Mouse (Mus musculus): ENCODE results near the gene Olfr1045. TPM values are rescaled to one million over a fixed set of nuclear protein-coding genes. Genes with fewer than 3 reads are reported as not detected.
"Not testable (repeated sequence)": the region's sequence is repeated elsewhere in the genome, so short reads cannot be mapped to it uniquely, and the experiment has no call there.

Olfr1045 gene
- polyA plus RNA-seq, 1 experiment from 2014 or later, result not detected

GRCm38 (mm10) chr2:86175422-86175821 is 27.4 kb downstream of the Olfr1045 start:
- not testable (repeated sequence) for ATAC-seq (replicated peaks; ENCODE audit: insufficient number of reproducible peaks, low FRiP score, low TSS enrichment, low read depth); H3K9ac ChIP-seq (replicated peaks; ENCODE audit: low read length); H3K27ac ChIP-seq (replicated peaks; ENCODE audit: low read depth, low read length); DNase-seq (ENCODE audit: low spot score); H3K27me3 ChIP-seq (ENCODE audit: control insufficient read depth, insufficient read depth, low read length); H3K9me3 ChIP-seq (replicated peaks; ENCODE audit: control insufficient read depth, low read length); H3K4me1 ChIP-seq (ENCODE audit: control insufficient read depth, insufficient read depth, low read length); H3K4me2 ChIP-seq (ENCODE audit: low read depth, low read length); H3K36me3 ChIP-seq (replicated peaks; ENCODE audit: control insufficient read depth, insufficient read depth, low read depth, low read length); H3K4me3 ChIP-seq (ENCODE audit: low read depth, low read length)
- WGBS, result 86% methylated on average over 7 of the region's 7 CpGs

DNA sequence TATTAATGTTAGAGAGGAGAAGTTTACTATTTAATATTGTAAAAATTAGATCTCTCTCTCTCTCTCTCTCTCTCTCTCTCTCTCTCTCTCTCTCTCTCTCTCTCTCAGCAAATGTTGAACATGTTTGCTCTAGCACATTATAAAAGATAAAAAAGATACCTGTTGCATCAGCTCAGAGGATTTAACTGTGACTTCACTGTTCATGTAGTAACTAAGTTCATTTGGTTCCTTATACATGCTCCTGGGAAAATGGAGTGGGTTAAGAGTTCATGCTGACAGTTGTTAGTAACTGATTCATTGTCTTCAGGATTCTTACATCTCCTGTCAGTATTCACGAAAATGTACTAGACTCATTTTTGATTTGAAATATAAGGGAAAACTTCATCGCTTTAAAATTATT is 35.4 kb downstream of the Olfr1045 start, which contains the start of gene Olfr1043:
Gene Olfr1043 (minus strand): TSS at position 101 of the 400 bp plus-strand sequence.
- no peaks in the 10 kb centered on the region for H3K27me3 ChIP-seq (ENCODE audit: control insufficient read depth, insufficient read depth, low read length)
- H3K27ac ChIP-seq (replicated peaks; ENCODE audit: low read depth, low read length), result no peak within 1 kb of the TSS
- no peak within 1 kb of the TSS for H3K4me2 ChIP-seq (ENCODE audit: low read depth, low read length)
- ATAC-seq (replicated peaks; ENCODE audit: insufficient number of reproducible peaks, low FRiP score, low TSS enrichment, low read depth) (no peak), DNase-seq (ENCODE audit: low spot score) (no peak)
- H3K9ac ChIP-seq (replicated peaks; ENCODE audit: low read length), result no peak within 1 kb of the TSS
- H3K4me1 ChIP-seq (ENCODE audit: control insufficient read depth, insufficient read depth, low read length), result no peaks in the 10 kb centered on the region
- H3K9me3 ChIP-seq (replicated peaks; ENCODE audit: control insufficient read depth, low read length), result no peaks in the 10 kb centered on the region
- WGBS, result 88% methylated on average over 2 of the region's 2 CpGs
- H3K4me3 ChIP-seq (ENCODE audit: low read depth, low read length), result no peak within 1 kb of the TSS
- no peaks in the 10 kb centered on the region for H3K36me3 ChIP-seq (replicated peaks; ENCODE audit: control insufficient read depth, insufficient read depth, low read depth, low read length)

GRCm38 (mm10) chr2:86161738-86162137 is 41.1 kb downstream of the Olfr1045 start, which contains the start of gene Olfr1042:
Gene Olfr1042, minus strand, starts transcription at chr2:86161838.
- H3K27me3 ChIP-seq (ENCODE audit: control insufficient read depth, insufficient read depth, low read length), result no peaks in the 10 kb centered on the region
- H3K9me3 ChIP-seq (replicated peaks; ENCODE audit: control insufficient read depth, low read length), result no peaks in the 10 kb centered on the region
- H3K36me3 ChIP-seq (replicated peaks; ENCODE audit: control insufficient read depth, insufficient read depth, low read depth, low read length), result no peaks in the 10 kb centered on the region
- 90% methylated on average over 2 of the region's 2 CpGs for WGBS
- no peak for DNase-seq (ENCODE audit: low spot score)
- ATAC-seq (replicated peaks; ENCODE audit: insufficient number of reproducible peaks, low FRiP score, low TSS enrichment, low read depth), result no peak
- no peaks in the 10 kb centered on the region for H3K4me1 ChIP-seq (ENCODE audit: control insufficient read depth, insufficient read depth, low read length)
- no peak within 1 kb of the TSS for H3K9ac ChIP-seq (replicated peaks; ENCODE audit: low read length)
- H3K27ac ChIP-seq (replicated peaks; ENCODE audit: low read depth, low read length), result no peak within 1 kb of the TSS
- H3K4me2 ChIP-seq (ENCODE audit: low read depth, low read length), result no peak within 1 kb of the TSS
- H3K4me3 ChIP-seq (ENCODE audit: low read depth, low read length), result no peak within 1 kb of the TSS

DNA sequence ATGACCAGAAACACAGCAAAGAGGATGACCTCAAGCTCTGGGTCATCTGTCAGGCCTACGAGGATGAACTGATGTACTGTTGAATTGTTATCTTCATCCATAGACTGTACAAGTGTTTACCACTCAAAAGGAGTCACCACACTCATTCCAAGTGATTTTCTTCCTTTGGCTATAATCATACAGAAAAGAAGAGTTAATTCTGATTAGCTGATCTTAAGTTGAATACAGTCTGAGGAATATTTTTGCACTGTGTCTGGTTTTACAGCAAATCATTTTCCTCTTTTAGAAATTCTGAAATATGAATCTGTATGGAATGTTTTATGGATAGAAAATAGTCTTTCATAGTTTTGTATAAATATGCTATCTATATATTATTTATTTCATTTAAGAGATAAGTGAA is 56.2 kb downstream of the Olfr1045 start, which contains the start of gene Olfr1040:
Gene Olfr1040 (minus strand): TSS at position 101 of the 400 bp plus-strand sequence.
- Histone ChIP-seq H3K4me1 (ENCODE audit: control insufficient read depth, insufficient read depth, low read length) (no peaks in the 10 kb centered on the region), H3K4me3 (ENCODE audit: low read depth, low read length) (no peak within 1 kb of the TSS), H3K36me3 (replicated peaks; ENCODE audit: control insufficient read depth, insufficient read depth, low read depth, low read length) (no peaks in the 10 kb centered on the region), H3K27me3 (ENCODE audit: control insufficient read depth, insufficient read depth, low read length) (no peaks in the 10 kb centered on the region), H3K27ac (replicated peaks; ENCODE audit: low read depth, low read length) (no peak within 1 kb of the TSS), H3K9ac (replicated peaks; ENCODE audit: low read length) (no peak within 1 kb of the TSS), H3K4me2 (ENCODE audit: low read depth, low read length) (no peak within 1 kb of the TSS), H3K9me3 (replicated peaks; ENCODE audit: control insufficient read depth, low read length) (no peaks in the 10 kb centered on the region)
- no peak for ATAC-seq (replicated peaks; ENCODE audit: insufficient number of reproducible peaks, low FRiP score, low TSS enrichment, low read depth)
- no peak for DNase-seq (ENCODE audit: low spot score)
- WGBS, result 86% methylated on average over 1 of the region's 1 CpGs

Other genes with a start within 250 kb of the Olfr1045 start
- not detected in 2 replicates for gene Olfr1029, start 229.1 kb downstream of the Olfr1045 start, polyA plus RNA-seq (2014; fragmentation: Nextera tagmentation; extraction: Ambion mirVana)
- not detected in 2 replicates for gene Olfr1030, start 223.7 kb downstream of the Olfr1045 start, polyA plus RNA-seq (2014; fragmentation: Nextera tagmentation; extraction: Ambion mirVana)
- gene Olfr1031, start 212.7 kb downstream of the Olfr1045 start, polyA plus RNA-seq (2014; fragmentation: Nextera tagmentation; extraction: Ambion mirVana), result not detected in 2 replicates
- not detected in 2 replicates for gene Olfr1032, start 197.5 kb downstream of the Olfr1045 start, polyA plus RNA-seq (2014; fragmentation: Nextera tagmentation; extraction: Ambion mirVana)
- 0.06 TPM in 1 of 2 replicates, not detected in the other for gene Olfr1033, start 182.4 kb downstream of the Olfr1045 start, polyA plus RNA-seq (2014; fragmentation: Nextera tagmentation; extraction: Ambion mirVana)
- gene Olfr1034, start 157.1 kb downstream of the Olfr1045 start, polyA plus RNA-seq (2014; fragmentation: Nextera tagmentation; extraction: Ambion mirVana), result 0.10 TPM in 1 of 2 replicates, not detected in the other
- not detected in 2 replicates for gene Olfr1036, start 129.0 kb downstream of the Olfr1045 start, polyA plus RNA-seq (2014; fragmentation: Nextera tagmentation; extraction: Ambion mirVana)
- not detected in 2 replicates for gene Olfr1037, start 115.6 kb downstream of the Olfr1045 start, polyA plus RNA-seq (2014; fragmentation: Nextera tagmentation; extraction: Ambion mirVana)
- not detected in 2 replicates for gene Olfr1039, start 67.1 kb downstream of the Olfr1045 start, polyA plus RNA-seq (2014; fragmentation: Nextera tagmentation; extraction: Ambion mirVana)
- not detected in 2 replicates for gene Olfr1040, start 56.3 kb downstream of the Olfr1045 start, polyA plus RNA-seq (2014; fragmentation: Nextera tagmentation; extraction: Ambion mirVana)
- not detected in 2 replicates for gene Olfr1042, start 41.2 kb downstream of the Olfr1045 start, polyA plus RNA-seq (2014; fragmentation: Nextera tagmentation; extraction: Ambion mirVana)
- gene Olfr1043, start 35.5 kb downstream of the Olfr1045 start, polyA plus RNA-seq (2014; fragmentation: Nextera tagmentation; extraction: Ambion mirVana), result not detected in 2 replicates
- gene Olfr1044, start 25.2 kb downstream of the Olfr1045 start, polyA plus RNA-seq (2014; fragmentation: Nextera tagmentation; extraction: Ambion mirVana), result not detected in 2 replicates
- gene Olfr52, start 17.3 kb downstream of the Olfr1045 start, polyA plus RNA-seq (2014; fragmentation: Nextera tagmentation; extraction: Ambion mirVana), result not detected in 2 replicates
- gene Olfr1046, start 16.3 kb upstream of the Olfr1045 start, polyA plus RNA-seq (2014; fragmentation: Nextera tagmentation; extraction: Ambion mirVana), result not detected in 2 replicates
- gene Olfr1047, start 28.4 kb upstream of the Olfr1045 start, polyA plus RNA-seq (2014; fragmentation: Nextera tagmentation; extraction: Ambion mirVana), result not detected in 2 replicates
- gene Olfr1048, start 37.3 kb upstream of the Olfr1045 start, polyA plus RNA-seq (2014; fragmentation: Nextera tagmentation; extraction: Ambion mirVana), result not detected in 2 replicates
- gene Olfr1049, start 55.3 kb upstream of the Olfr1045 start, polyA plus RNA-seq (2014; fragmentation: Nextera tagmentation; extraction: Ambion mirVana), result not detected in 2 replicates
- not detected in 2 replicates for gene Olfr1051, start 76.1 kb upstream of the Olfr1045 start, polyA plus RNA-seq (2014; fragmentation: Nextera tagmentation; extraction: Ambion mirVana)
- not detected in 2 replicates for gene Olfr1052, start 89.4 kb upstream of the Olfr1045 start, polyA plus RNA-seq (2014; fragmentation: Nextera tagmentation; extraction: Ambion mirVana)
- not detected in 2 replicates for gene Olfr1053, start 112.3 kb upstream of the Olfr1045 start, polyA plus RNA-seq (2014; fragmentation: Nextera tagmentation; extraction: Ambion mirVana)
- gene Olfr1054, start 132.4 kb upstream of the Olfr1045 start, polyA plus RNA-seq (2014; fragmentation: Nextera tagmentation; extraction: Ambion mirVana), result not detected in 2 replicates
- not detected in 2 replicates for gene Olfr1055, start 147.3 kb upstream of the Olfr1045 start, polyA plus RNA-seq (2014; fragmentation: Nextera tagmentation; extraction: Ambion mirVana)
- gene Olfr1056, start 159.5 kb upstream of the Olfr1045 start, polyA plus RNA-seq (2014; fragmentation: Nextera tagmentation; extraction: Ambion mirVana), result not detected in 2 replicates
- gene Olfr1057, start 175.4 kb upstream of the Olfr1045 start, polyA plus RNA-seq (2014; fragmentation: Nextera tagmentation; extraction: Ambion mirVana), result not detected in 2 replicates
- gene Olfr1058, start 185.6 kb upstream of the Olfr1045 start, polyA plus RNA-seq (2014; fragmentation: Nextera tagmentation; extraction: Ambion mirVana), result 0.15 TPM in 1 of 2 replicates, not detected in the other
- gene Olfr1061, start 211.0 kb upstream of the Olfr1045 start, polyA plus RNA-seq (2014; fragmentation: Nextera tagmentation; extraction: Ambion mirVana), result not detected in 2 replicates
- gene Olfr1062, start 223.7 kb upstream of the Olfr1045 start, polyA plus RNA-seq (2014; fragmentation: Nextera tagmentation; extraction: Ambion mirVana), result not detected in 2 replicates
- gene Olfr1065, start 247.6 kb upstream of the Olfr1045 start, polyA plus RNA-seq (2014; fragmentation: Nextera tagmentation; extraction: Ambion mirVana), result not detected in 2 replicates

Data from embryonic facial prominence, embryonic 11.5 days (tissue).